Mouse (Mus musculus) naive thymus-derived CD4-positive, alpha-beta T cell, adult 5 months (primary cell): ENCODE data around the gene Gtf3c6. TPM values are rescaled to one million over a fixed set of nuclear protein-coding genes. Genes with fewer than 3 reads are reported as not detected.

Experiments used
- polyA plus RNA-seq: library from polyadenylated mRNA; unstranded; fragments of 100-300 nt; shearing (Covaris generic); gene quantifications from one replicate; pipeline ENCODE4 v1.2.1, GENCODE M21; 2017

Gene Gtf3c6
- polyA plus RNA-seq, result 50.3 TPM

DNA sequence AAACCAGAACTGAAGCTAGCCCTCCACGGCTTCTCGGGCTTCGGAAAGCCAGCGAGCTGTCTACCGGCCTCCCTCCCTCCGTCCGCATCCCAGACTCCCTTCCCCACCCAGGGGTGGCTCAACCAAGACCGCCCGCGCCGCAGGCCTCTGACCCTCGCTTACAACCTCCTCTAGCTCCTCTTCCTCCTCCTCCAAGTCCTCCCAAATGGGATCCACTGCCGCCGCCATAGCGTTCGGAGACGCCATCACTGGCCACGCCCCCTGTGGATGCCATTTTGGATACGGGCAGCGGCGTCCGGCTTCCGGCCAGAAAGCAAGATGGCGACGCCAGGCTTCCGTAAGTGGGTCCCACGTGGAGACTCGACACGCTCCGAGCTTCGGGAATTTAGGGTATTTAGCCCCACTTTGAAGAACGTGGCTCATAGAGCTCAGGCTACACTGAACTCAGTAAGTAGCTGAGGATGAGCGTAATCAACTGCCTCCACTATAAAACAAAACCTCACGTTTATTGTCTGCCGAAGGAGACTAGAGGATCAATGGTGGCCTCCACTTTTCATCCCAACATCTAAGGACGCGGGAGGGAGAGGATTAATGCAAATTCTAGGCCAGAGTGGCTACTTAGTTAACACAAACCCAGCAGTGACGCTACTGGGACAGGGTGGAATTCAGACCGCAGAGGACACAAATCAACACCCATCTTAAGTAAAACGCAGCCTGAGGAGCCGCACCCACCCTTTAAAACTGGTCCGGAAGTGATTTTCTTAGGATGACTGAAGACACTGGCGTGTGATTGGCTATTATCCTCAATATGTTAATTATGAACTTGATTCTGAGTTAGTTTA is at the start of gene Gtf3c6:
Gene Gtf3c6, minus strand, starts transcription at position 695 of the 842 bp plus-strand sequence.

DNA sequence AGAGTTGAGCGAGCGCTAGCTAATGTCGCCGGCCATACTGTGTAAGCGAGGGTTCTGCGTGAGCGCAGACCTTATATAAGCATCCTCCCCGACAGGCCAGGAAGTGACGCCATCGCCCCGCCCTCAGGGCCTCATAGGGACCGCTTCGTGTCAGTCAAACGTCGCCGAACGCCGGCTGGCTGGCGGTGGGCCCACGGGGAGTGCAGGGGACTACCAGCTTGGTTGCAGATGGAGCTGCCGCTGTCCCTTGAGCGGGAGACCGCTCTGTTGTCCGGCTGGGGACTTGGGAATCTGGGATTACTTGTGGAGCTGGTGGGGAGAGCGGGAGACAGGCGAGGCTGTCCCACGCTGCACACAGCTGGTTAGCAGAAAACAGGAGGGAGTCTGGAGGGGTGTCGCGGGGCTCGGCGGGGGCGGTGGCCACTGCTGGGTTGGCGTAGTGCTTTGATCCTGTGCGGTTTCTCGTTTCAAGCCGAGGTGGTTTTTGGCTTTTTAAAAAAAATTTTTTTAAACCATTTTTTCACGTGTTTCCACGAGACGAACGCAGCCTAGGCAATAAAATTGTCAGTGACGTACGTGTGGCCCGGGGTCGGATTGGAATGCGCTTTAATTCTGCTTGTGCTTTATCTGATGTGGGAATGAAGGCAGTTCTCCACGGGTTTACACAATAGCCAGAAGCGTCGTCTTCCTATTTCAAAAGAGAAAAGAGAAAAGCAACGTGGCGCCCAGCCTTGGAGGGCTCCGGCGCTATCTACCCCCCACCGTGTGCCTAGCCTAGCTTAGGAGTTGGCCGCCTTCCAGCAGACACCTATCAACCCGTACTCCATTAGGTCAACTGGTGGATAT is 44.5 kb upstream of the Gtf3c6 start, which contains the start of gene Amd1:
Gene Amd1, minus strand, starts transcription at position 47 of the 846 bp plus-strand sequence.

DNA sequence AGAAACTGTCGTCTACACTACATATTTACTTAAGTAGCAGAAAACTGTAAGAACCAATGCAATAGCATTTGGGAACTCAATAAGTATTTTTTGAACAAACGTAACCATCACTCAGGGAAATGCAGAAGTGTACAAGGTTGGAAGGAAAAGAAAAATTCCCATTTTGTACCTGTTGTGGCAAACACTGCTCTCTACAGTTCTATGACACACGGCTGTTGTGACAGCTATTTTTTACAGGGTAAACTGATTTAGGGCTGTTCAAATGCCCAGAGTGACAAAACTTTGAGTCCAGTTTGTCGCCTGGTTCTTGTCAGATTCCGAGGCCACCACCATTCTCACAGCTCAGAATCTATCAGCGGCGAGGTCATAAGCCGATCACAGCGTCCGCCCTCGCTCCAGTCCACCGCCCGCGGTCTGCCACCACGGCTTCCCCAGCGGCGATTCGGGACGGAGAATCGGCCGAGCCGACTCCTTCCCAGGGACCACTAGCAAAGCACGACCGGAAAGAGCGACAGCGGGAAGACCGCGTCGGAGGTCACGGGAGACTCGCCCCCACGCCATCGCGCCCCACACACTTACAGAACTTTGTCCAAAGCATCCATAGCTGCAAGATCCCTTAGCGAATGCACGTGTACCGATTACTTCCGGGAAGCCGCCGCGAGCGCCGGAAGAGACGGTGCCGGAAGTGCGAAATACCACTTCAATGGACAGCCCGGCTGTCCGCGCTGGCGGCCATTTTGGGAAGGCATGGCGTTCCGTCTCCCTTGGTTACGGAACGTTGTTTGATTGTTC is 11.3 kb downstream of the Gtf3c6 start, which contains the start of gene Rpf2:
Gene Rpf2, minus strand, starts transcription at position 663 of the 792 bp plus-strand sequence.

Other genes starting within 250 kb of the Gtf3c6 start
- gene Mfsd4b1, start 232.8 kb downstream of the Gtf3c6 start, polyA plus RNA-seq, result not detected
- 4.3 TPM for gene Slc16a10, start 115.8 kb downstream of the Gtf3c6 start, polyA plus RNA-seq
- gene Rpf2, start 11.1 kb downstream of the Gtf3c6 start, polyA plus RNA-seq, result 35.7 TPM
- 164 TPM for gene Amd1, start 44.1 kb upstream of the Gtf3c6 start, polyA plus RNA-seq
- gene Cdk19, start 81.5 kb upstream of the Gtf3c6 start, polyA plus RNA-seq, result 45.1 TPM